Mouse (Mus musculus): ENCODE measurements around the gene Retn. TPM values are rescaled to one million over a fixed set of nuclear protein-coding genes. Genes with fewer than 3 reads are reported as not detected.
A peak's percentile ranks its signal among the peaks of the same experiment; 100 is the strongest.

The Retn gene
- polyA plus RNA-seq, 1 experiment from 2014 or later, result 0.58 TPM

DNA sequence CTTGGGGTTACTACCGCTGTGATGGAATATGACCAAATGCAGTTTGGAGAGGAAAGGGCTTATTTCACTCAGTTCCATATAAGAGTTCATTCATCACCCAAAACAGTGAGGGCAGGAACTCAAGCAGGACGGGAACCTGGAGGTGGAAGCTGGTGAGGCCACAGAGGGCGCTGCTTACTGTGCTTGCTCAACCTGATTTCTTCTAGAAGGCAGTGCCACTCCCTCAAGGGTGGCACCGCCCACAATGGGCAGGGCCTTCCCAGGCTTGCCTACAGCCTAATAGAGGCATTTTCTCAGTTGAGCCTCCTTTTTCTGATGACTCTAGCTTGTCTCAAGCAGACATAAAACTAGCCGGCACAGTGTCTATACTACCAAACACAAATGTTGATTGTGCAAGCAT lies 9.8 kb upstream of the Retn start:
- TF ChIP-seq CTCF (IDR thresholded peaks at IDR 0.05; ENCODE audit: low read depth), result peak; percentile 52
- ATAC-seq (replicated peaks; ENCODE audit: low FRiP score, low read depth) (peak; percentile 40; the same call in 1 of the 2 replicates), DNase-seq (ENCODE audit: low spot score) (peak; percentile 33)
- no peaks in the 10 kb centered on the region for H3K9me3 ChIP-seq (replicated peaks; ENCODE audit: low read length)
- H3K4me3 ChIP-seq (replicated peaks; ENCODE audit: low read depth, low read length), result no peak overlapping the region
- 29% methylated on average over 5 of the region's 5 CpGs for WGBS
- no peaks in the 10 kb centered on the region for H3K4me1 ChIP-seq (replicated peaks; ENCODE audit: insufficient read depth, low read length)
- no peaks in the 10 kb centered on the region for H3K27me3 ChIP-seq (ENCODE audit: insufficient read depth, low read length)
- no peaks in the 10 kb centered on the region for H3K36me3 ChIP-seq (ENCODE audit: insufficient read depth, low read length)
- no peak overlapping the region for H3K4me2 ChIP-seq (ENCODE audit: low read length)
- no peak overlapping the region for H3K9ac ChIP-seq (ENCODE audit: low read depth, low read length)
- H3K27ac ChIP-seq, result no peak overlapping the region

DNA sequence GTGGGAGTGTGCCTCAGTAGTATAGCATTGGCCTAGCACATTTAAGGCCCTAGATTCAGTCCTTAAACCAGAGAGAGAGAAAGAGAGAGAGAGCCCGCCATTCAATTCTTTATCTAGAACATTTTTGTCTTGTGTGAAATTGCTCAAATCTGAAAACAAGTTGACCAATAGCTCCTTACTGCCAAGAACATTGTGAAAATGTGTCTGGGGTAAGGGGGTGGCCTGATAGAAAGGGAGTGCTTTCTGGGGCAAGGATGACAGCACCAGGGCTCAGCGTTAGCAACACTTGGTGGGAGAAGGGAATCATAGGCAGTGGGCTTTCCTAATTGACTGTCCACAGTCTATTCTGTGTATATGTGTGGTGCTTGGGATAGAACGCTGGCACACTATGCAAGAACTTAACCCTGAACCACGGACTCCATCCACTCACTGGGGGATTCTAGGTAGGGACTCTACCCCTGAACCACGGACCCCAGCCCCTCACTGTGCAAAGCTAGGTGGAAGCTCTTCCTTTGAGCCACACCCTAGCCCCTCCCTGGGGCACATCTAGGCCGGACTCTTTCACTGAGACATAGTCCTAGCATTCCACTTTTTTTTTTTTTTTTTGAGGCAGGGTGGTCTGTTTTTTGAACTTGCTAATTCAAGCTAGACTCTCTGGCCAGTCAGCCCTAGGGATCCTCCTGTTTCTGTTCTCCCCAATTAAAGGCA lies 8.6 kb upstream of the Retn start:
- H3K27ac ChIP-seq, result no peak overlapping the region
- H3K4me2 ChIP-seq (ENCODE audit: low read length), result no peak overlapping the region
- no peak for TF ChIP-seq CTCF (IDR thresholded peaks at IDR 0.05; ENCODE audit: low read depth)
- H3K4me1 ChIP-seq (replicated peaks; ENCODE audit: insufficient read depth, low read length), result no peaks in the 10 kb centered on the region
- H3K4me3 ChIP-seq (replicated peaks; ENCODE audit: low read depth, low read length), result no peak overlapping the region
- H3K9ac ChIP-seq (ENCODE audit: low read depth, low read length), result no peak overlapping the region
- DNase-seq (ENCODE audit: low spot score) (no peak), ATAC-seq (replicated peaks; ENCODE audit: low FRiP score, low read depth) (0 out of 2 replicates have a peak, but pooled peaks have one; percentile 11)
- WGBS, result 83% methylated on average over 6 of the region's 6 CpGs
- no peaks in the 10 kb centered on the region for H3K36me3 ChIP-seq (ENCODE audit: insufficient read depth, low read length)
- no peaks in the 10 kb centered on the region for H3K9me3 ChIP-seq (replicated peaks; ENCODE audit: low read length)
- H3K27me3 ChIP-seq (ENCODE audit: insufficient read depth, low read length), result no peaks in the 10 kb centered on the region

DNA sequence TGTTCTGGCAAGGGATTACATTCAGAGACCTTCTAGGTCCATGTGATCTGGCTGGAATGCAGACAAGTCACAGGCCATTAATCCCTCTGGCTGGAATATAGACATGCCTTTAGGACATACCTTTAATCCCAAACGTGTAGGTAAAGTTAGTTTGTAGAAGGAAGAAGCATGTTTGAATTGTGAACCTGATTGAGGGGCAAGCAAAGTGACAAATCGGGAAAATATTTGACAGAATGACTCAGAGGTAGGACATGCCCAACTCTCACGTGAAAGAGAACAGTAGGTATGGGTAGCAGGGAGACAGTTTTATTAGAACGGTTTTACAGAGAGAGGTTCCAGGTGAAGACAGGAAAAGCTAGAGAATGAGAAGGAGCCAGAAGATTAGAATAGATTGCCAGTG lies 8.0 kb upstream of the Retn start:
- 54% methylated on average over 4 of the region's 4 CpGs for WGBS
- ATAC-seq (replicated peaks; ENCODE audit: low FRiP score, low read depth), result 0 out of 2 replicates have a peak, but pooled peaks have one; percentile 49
- Histone ChIP-seq H3K4me2 (ENCODE audit: low read length) (no peak overlapping the region), H3K27ac (no peak overlapping the region), H3K4me3 (replicated peaks; ENCODE audit: low read depth, low read length) (no peak overlapping the region), H3K4me1 (replicated peaks; ENCODE audit: insufficient read depth, low read length) (no peaks in the 10 kb centered on the region), H3K36me3 (ENCODE audit: insufficient read depth, low read length) (no peaks in the 10 kb centered on the region), H3K9me3 (replicated peaks; ENCODE audit: low read length) (no peaks in the 10 kb centered on the region), H3K27me3 (ENCODE audit: insufficient read depth, low read length) (no peaks in the 10 kb centered on the region), H3K9ac (ENCODE audit: low read depth, low read length) (no peak overlapping the region)
- no peak for TF ChIP-seq CTCF (IDR thresholded peaks at IDR 0.05; ENCODE audit: low read depth)
- peak; percentile 18 for DNase-seq (ENCODE audit: low spot score)

DNA sequence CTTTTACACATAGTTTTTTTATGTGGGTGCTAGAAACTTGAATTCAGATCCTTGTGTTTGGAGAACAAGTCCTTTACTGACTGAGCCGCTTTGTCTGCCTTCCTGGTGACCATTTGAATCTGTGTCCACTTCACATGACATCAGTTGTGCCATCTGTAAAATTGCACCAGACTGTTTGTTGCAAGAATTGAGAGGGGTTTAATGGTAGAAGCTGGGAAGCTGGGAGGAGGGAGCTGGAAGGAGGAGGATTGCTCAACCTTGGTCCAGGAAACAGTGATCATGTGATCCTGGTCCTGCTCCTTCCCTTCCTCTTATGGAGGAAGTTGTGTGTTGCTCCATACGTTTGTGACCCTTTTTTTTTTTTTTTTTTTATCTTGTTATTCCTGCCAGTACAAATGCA lies 7.3 kb upstream of the Retn start:
- Histone ChIP-seq H3K27me3 (ENCODE audit: insufficient read depth, low read length) (no peaks in the 10 kb centered on the region), H3K36me3 (ENCODE audit: insufficient read depth, low read length) (no peaks in the 10 kb centered on the region), H3K27ac (no peak overlapping the region), H3K9ac (ENCODE audit: low read depth, low read length) (no peak overlapping the region), H3K4me1 (replicated peaks; ENCODE audit: insufficient read depth, low read length) (no peaks in the 10 kb centered on the region), H3K9me3 (replicated peaks; ENCODE audit: low read length) (no peaks in the 10 kb centered on the region), H3K4me3 (replicated peaks; ENCODE audit: low read depth, low read length) (no peak overlapping the region), H3K4me2 (ENCODE audit: low read length) (no peak overlapping the region)
- no peak for ATAC-seq (replicated peaks; ENCODE audit: low FRiP score, low read depth)
- WGBS, result 65% methylated on average over 2 of the region's 2 CpGs
- no peak for DNase-seq (ENCODE audit: low spot score)
- no peak for TF ChIP-seq CTCF (IDR thresholded peaks at IDR 0.05; ENCODE audit: low read depth)

DNA sequence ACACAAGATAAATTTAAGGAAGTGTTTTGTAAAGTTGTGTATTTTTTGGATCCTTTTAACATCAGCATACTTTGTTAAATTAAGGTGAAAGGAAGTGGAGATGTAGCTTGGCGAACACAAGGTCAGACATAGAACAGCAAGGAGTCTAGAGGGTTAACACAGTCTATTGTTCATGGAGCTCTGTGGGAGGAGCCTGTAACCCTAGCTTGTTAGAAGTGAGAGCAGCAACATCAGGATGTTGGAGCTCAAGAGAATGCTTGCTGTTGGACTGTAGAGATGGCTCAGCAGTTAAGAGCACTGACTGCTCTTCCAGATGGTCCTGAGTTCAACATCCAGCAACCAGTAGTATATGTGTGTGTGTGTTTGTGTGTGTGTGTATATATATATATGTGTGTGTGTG lies 6.6 kb upstream of the Retn start:
- DNase-seq (ENCODE audit: low spot score) (peak; percentile 71), ATAC-seq (replicated peaks; ENCODE audit: low FRiP score, low read depth) (0 out of 2 replicates have a peak, but pooled peaks have one; percentile 29)
- Histone ChIP-seq H3K27me3 (ENCODE audit: insufficient read depth, low read length) (no peaks in the 10 kb centered on the region), H3K9ac (ENCODE audit: low read depth, low read length) (no peak overlapping the region), H3K4me1 (replicated peaks; ENCODE audit: insufficient read depth, low read length) (no peaks in the 10 kb centered on the region), H3K4me3 (replicated peaks; ENCODE audit: low read depth, low read length) (no peak overlapping the region), H3K27ac (no peak overlapping the region), H3K9me3 (replicated peaks; ENCODE audit: low read length) (no peaks in the 10 kb centered on the region), H3K4me2 (ENCODE audit: low read length) (peak overlapping the region; percentile 2; the same call in 1 of the 2 replicates), H3K36me3 (ENCODE audit: insufficient read depth, low read length) (no peaks in the 10 kb centered on the region)
- 47% methylated on average over 1 of the region's 1 CpGs for WGBS
- no peak for TF ChIP-seq CTCF (IDR thresholded peaks at IDR 0.05; ENCODE audit: low read depth)

DNA sequence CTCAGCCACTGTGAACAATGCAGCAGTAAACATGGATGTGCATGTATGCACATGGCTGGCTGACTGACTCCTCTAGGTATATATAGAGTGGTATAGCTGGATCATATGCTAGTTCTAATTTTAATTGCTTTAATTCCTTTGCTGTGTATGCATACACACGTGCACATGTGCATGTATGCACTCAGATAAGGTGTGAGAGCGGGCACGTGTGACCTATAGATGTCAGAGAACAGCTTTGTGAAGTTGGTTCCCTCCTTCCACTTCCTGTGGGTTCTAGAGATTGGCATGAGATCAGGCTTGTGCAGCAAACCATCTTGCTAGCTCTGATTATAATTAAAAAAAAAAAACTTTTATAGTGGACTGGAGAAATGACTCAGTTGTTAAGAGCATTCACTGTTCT lies 2.7 kb upstream of the Retn start:
- Histone ChIP-seq H3K9me3 (replicated peaks; ENCODE audit: low read length) (no peaks in the 10 kb centered on the region), H3K9ac (ENCODE audit: low read depth, low read length) (no peak overlapping the region), H3K27me3 (ENCODE audit: insufficient read depth, low read length) (no peaks in the 10 kb centered on the region), H3K4me2 (ENCODE audit: low read length) (no peak overlapping the region), H3K4me1 (replicated peaks; ENCODE audit: insufficient read depth, low read length) (no peaks in the 10 kb centered on the region), H3K36me3 (ENCODE audit: insufficient read depth, low read length) (no peaks in the 10 kb centered on the region), H3K27ac (no peak overlapping the region), H3K4me3 (replicated peaks; ENCODE audit: low read depth, low read length) (no peak overlapping the region)
- ATAC-seq (replicated peaks; ENCODE audit: low FRiP score, low read depth) (no peak), DNase-seq (ENCODE audit: low spot score) (no peak)
- 58% methylated on average over 3 of the region's 3 CpGs for WGBS
- TF ChIP-seq CTCF (IDR thresholded peaks at IDR 0.05; ENCODE audit: low read depth), result no peak
